Mouse (Mus musculus) ES-E14 (cell line): ENCODE measurements around the gene Gm21976.

ENCODE experiments used
- CHD2 ChIP-seq: IDR thresholded peaks from 2 replicates; pipeline ENCODE4 v1.6.1; 2014; ENCODE audit warnings: mild to moderate bottlenecking, low read depth, low read length, inconsistent platforms
- HCFC1 ChIP-seq: IDR thresholded peaks from 2 replicates; pipeline ENCODE4 v1.6.1; 2012; ENCODE audit warnings: low read length, inconsistent platforms, borderline replicate concordance; ENCODE audit not compliant: insufficient read depth
- MAFK ChIP-seq: IDR thresholded peaks from 2 replicates; pipeline ENCODE4 v1.6.1; 2014; ENCODE audit warnings: mild to moderate bottlenecking, low read depth, low read length, inconsistent platforms; ENCODE audit not compliant: insufficient read depth

DNA sequence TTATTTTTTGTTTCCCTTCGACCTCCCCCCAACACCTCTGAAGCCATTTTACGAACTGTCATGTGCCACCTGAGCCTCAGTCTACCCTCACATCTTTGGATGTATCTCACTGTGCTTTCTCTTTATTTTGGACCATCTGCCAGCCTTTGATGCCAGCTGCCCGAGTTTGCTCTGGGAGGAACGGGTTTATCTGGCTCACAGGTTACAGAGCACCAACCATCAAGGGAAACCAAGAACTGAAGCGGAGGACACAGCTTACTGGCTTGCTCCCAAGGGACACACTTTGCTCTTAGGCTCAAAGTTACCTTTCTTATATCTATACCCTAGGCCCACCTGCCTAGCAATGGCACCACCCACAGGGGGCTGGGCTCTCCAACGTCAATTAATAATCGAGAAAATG, 34.3 kb upstream of the Gm21976 start:
- TF ChIP-seq CHD2 = no peak
- no peak for TF ChIP-seq HCFC1
- TF ChIP-seq MAFK = no peak
